Mouse (Mus musculus): Measurements from ENCODE around the gene Lhpp.

- TF ChIP-seq POLR2A (IDR thresholded peaks at IDR 0.05; ENCODE audit: low read depth, low read length): no peak
- TF ChIP-seq CTCF (conservative IDR thresholded peaks at IDR 0.05; ENCODE audit: insufficient read depth, insufficient read length, low read depth, low read length): no peak
Observed at GRCm38 (mm10) chr7:132571481-132571880, 39.0 kb upstream of the Lhpp start.
